Mouse (Mus musculus): ENCODE measurements at regions not wholly inside any gene's neighbourhood (a gene's known extent, or its start where the extent isn't known, plus 50 kb on each side); places are given as distances from the start of the nearest gene placed in this dataset.

DNA sequence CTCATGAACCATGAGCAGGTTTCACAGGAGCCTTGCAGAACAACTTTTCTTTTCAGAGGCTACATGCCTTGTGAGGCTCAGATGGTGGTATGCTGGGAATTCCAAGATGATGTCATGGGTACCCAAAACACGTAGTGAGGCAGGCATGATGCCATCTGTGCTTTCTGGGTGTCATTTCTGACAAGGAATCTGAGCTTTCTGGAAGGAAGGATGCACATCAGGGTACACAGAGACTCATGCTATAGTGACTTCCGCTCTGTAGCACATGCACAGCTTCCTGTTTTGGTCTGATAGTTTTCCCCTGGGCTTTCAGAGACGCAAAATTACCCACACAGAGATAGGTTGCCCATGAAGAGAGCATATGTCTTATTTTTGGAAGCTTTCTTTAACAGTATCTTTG is 70.8 kb upstream of the Satb1 start:
- DNase-seq (ENCODE audit: extremely low read depth): no peak
- Histone ChIP-seq H3K79me2 (replicated peaks; ENCODE audit: control insufficient read depth, extremely low read depth, insufficient read depth, poor library complexity, severe bottlenecking) (no peaks in the 10 kb centered on the region), H3K9me3 (replicated peaks; ENCODE audit: low read length) (peaks cover 40% of the 10 kb centered on the region), H3K27ac (ENCODE audit: insufficient read depth, low read depth) (no peak overlapping the region), H3K4me2 (ENCODE audit: insufficient read depth, low read depth, poor library complexity, severe bottlenecking) (no peak overlapping the region), H3K27me3 (replicated peaks) (no peaks in the 10 kb centered on the region), H3K4me3 (replicated peaks in 1 of 3; ENCODE audit: low read depth in 2 of 3, low read length in 2 of 3, poor library complexity in 1 of 3) (no peak overlapping the region), H3K4me1 (ENCODE audit: control insufficient read depth in 1 of 2, insufficient read depth in 2 of 2) (no peaks in the 10 kb centered on the region), H3K36me3 (replicated peaks in 1 of 2; ENCODE audit: control insufficient read depth in 1 of 2, insufficient read depth in 1 of 2, low read length in 1 of 2) (no peaks in the 10 kb centered on the region), H3K9ac (ENCODE audit: insufficient read depth, low read depth) (no peak overlapping the region)
- TF ChIP-seq NRF1 (IDR thresholded peaks at IDR 0.05; ENCODE audit: low read depth, low read length) (no peak), SMC3 (IDR thresholded peaks at IDR 0.05; ENCODE audit: low read depth, low read length) (no peak), JUND (conservative IDR thresholded peaks at IDR 0.05; ENCODE audit: low read depth, low read length) (no peak)
- in situ Hi-C loops (cut with MboI; ENCODE audit: low pct_ligation_motif_present, low pct_unique_long_range_greater_than_20kb, low sequenced_read_pairs): no loop called here
- dilution Hi-C loops (cut with MboI; ENCODE audit: extremely low pct_ligation_motif_present, extremely low pct_unique_long_range_greater_than_20kb, low sequenced_read_pairs): no loop called here

DNA sequence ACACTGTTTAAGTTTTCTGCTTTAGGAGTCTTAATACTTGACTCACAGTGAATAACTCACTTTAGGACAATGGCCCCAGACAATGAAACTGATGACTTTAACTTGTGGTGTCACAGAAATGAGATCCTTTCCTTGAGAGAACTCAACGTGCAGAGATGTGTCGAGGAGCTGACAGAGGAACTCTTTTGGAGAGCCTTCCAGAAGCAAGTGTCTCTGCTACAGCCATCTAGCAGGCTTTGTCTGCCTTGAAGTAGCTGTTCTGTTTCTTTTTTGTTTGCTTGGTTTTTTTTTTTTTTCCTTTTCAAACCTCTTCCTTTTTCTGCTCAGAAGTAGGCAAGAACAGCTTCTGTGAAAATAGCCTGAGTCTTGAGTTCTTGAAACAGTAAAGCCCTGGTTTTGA is 66.3 kb upstream of the Satb1 start:
- no peak for DNase-seq (ENCODE audit: extremely low read depth)
- in situ Hi-C loops (cut with MboI; ENCODE audit: low pct_ligation_motif_present, low pct_unique_long_range_greater_than_20kb, low sequenced_read_pairs) (no loop called here), dilution Hi-C loops (cut with MboI; ENCODE audit: extremely low pct_ligation_motif_present, extremely low pct_unique_long_range_greater_than_20kb, low sequenced_read_pairs) (no loop called here)

DNA sequence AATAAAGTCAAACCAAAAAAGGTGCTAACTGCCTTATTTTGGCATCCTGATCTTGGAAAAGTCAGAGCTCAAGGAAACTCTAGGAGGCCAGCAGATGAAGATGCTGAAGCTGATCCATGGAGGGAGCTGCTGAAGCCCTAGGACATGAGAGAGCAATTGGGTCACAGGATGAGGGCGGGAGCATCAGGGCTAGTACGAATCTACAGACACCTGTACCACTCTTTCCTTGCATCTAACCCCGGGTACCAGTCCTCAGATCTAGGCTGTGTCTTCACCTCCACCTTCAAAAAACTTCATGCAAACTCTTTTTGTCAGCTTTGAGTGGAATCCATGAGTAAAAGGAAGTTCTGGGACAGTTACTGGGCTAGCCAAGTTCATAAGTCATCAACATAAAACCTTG is 63.1 kb upstream of the Satb1 start:
- dilution Hi-C loops (cut with MboI; ENCODE audit: extremely low pct_ligation_motif_present, extremely low pct_unique_long_range_greater_than_20kb, low sequenced_read_pairs): no loop called here
- in situ Hi-C loops (cut with MboI; ENCODE audit: low pct_ligation_motif_present, low pct_unique_long_range_greater_than_20kb, low sequenced_read_pairs): no loop called here
- H3K4me3 ChIP-seq (replicated peaks in 1 of 3; ENCODE audit: low read depth in 2 of 3, low read length in 2 of 3, poor library complexity in 1 of 3): no peak overlapping the region
- no peaks in the 10 kb centered on the region for H3K79me2 ChIP-seq (replicated peaks; ENCODE audit: control insufficient read depth, extremely low read depth, insufficient read depth, poor library complexity, severe bottlenecking)
- no peaks in the 10 kb centered on the region for H3K27me3 ChIP-seq (replicated peaks)
- TF ChIP-seq TBP (conservative IDR thresholded peaks at IDR 0.05; ENCODE audit: low read depth, low read length) (no peak), SMC3 (IDR thresholded peaks at IDR 0.05; ENCODE audit: low read depth, low read length) (no peak), ELF1 (IDR thresholded peaks at IDR 0.05; ENCODE audit: low read depth, low read length) (no peak), JUN (IDR thresholded peaks at IDR 0.05; ENCODE audit: insufficient read depth, low read depth, low read length) (no peak), POLR2A (IDR thresholded peaks at IDR 0.05; ENCODE audit: low read depth, low read length) (no peak), MAX (IDR thresholded peaks at IDR 0.05; ENCODE audit: low read length) (no peak), TCF12 (IDR thresholded peaks at IDR 0.05; ENCODE audit: low read depth, low read length) (no peak), USF2 (conservative IDR thresholded peaks at IDR 0.05; ENCODE audit: low read depth, low read length) (no peak), POLR2AphosphoS2 (IDR thresholded peaks at IDR 0.05; ENCODE audit: low read depth, low read length) (no peak), KAT2A (IDR thresholded peaks at IDR 0.05; ENCODE audit: insufficient replicate concordance, low read length) (no peak), MEF2A (IDR thresholded peaks at IDR 0.05; ENCODE audit: borderline replicate concordance, low read depth, low read length) (no peak), MAZ (IDR thresholded peaks at IDR 0.05; ENCODE audit: low read depth, low read length) (no peak), EP300 (IDR thresholded peaks at IDR 0.05; ENCODE audit: low read length) (no peak), HCFC1 (IDR thresholded peaks at IDR 0.05; ENCODE audit: low read depth, low read length) (no peak), ZNF384 (IDR thresholded peaks at IDR 0.05; ENCODE audit: low read depth, low read length) (no peak)
- no peak for DNase-seq (ENCODE audit: extremely low read depth)
- no peaks in the 10 kb centered on the region for H3K36me3 ChIP-seq (replicated peaks in 1 of 2; ENCODE audit: control insufficient read depth in 1 of 2, insufficient read depth in 1 of 2, low read length in 1 of 2)
- H3K9me3 ChIP-seq (replicated peaks; ENCODE audit: low read length): peaks cover 41% of the 10 kb centered on the region
- H3K27ac ChIP-seq (ENCODE audit: insufficient read depth, low read depth): no peak overlapping the region
- H3K4me2 ChIP-seq (ENCODE audit: insufficient read depth, low read depth, poor library complexity, severe bottlenecking): no peak overlapping the region
- H3K9ac ChIP-seq (ENCODE audit: insufficient read depth, low read depth): no peak overlapping the region
- no peaks in the 10 kb centered on the region for H3K4me1 ChIP-seq (ENCODE audit: control insufficient read depth in 1 of 2, insufficient read depth in 2 of 2)

More for the DNA sequence above, 66.3 kb upstream of the Satb1 start:
- Histone ChIP-seq H3K9me3 (replicated peaks; ENCODE audit: low read length) (peaks cover 39% of the 10 kb centered on the region), H3K27me3 (replicated peaks) (no peaks in the 10 kb centered on the region), H3K4me3 (replicated peaks in 1 of 3; ENCODE audit: low read depth in 2 of 3, low read length in 2 of 3, poor library complexity in 1 of 3) (no peak overlapping the region), H3K4me2 (ENCODE audit: insufficient read depth, low read depth, poor library complexity, severe bottlenecking) (no peak overlapping the region), H3K9ac (ENCODE audit: insufficient read depth, low read depth) (no peak overlapping the region), H3K27ac (ENCODE audit: insufficient read depth, low read depth) (no peak overlapping the region), H3K36me3 (replicated peaks in 1 of 2; ENCODE audit: control insufficient read depth in 1 of 2, insufficient read depth in 1 of 2, low read length in 1 of 2) (no peaks in the 10 kb centered on the region), H3K4me1 (ENCODE audit: control insufficient read depth in 1 of 2, insufficient read depth in 2 of 2) (no peaks in the 10 kb centered on the region), H3K79me2 (replicated peaks; ENCODE audit: control insufficient read depth, extremely low read depth, insufficient read depth, poor library complexity, severe bottlenecking) (no peaks in the 10 kb centered on the region)
- TF ChIP-seq TCF12 (IDR thresholded peaks at IDR 0.05; ENCODE audit: low read depth, low read length) (no peak), ELF1 (IDR thresholded peaks at IDR 0.05; ENCODE audit: low read depth, low read length) (no peak), MAX (IDR thresholded peaks at IDR 0.05; ENCODE audit: low read length) (no peak), CTCF (conservative IDR thresholded peaks at IDR 0.05 in 1 of 2, IDR thresholded peaks at IDR 0.05 in 1 of 2; ENCODE audit: low read depth in 2 of 2, low read length in 2 of 2) (no peak), IRF4 (IDR thresholded peaks at IDR 0.05; ENCODE audit: low read depth, low read length) (no peak), EP300 (IDR thresholded peaks at IDR 0.05; ENCODE audit: low read length) (no peak), CHD1 (IDR thresholded peaks at IDR 0.05; ENCODE audit: low read depth, low read length) (no peak), BHLHE40 (IDR thresholded peaks at IDR 0.05; ENCODE audit: low read depth, low read length) (no peak), POLR2AphosphoS2 (IDR thresholded peaks at IDR 0.05; ENCODE audit: low read depth, low read length) (no peak), SIN3A (IDR thresholded peaks at IDR 0.05; ENCODE audit: low read length) (no peak), UBTF (IDR thresholded peaks at IDR 0.05; ENCODE audit: low read depth, low read length) (no peak), JUN (IDR thresholded peaks at IDR 0.05; ENCODE audit: insufficient read depth, low read depth, low read length) (no peak), ZKSCAN1 (IDR thresholded peaks at IDR 0.05; ENCODE audit: borderline replicate concordance, low read depth, low read length) (no peak), MEF2A (IDR thresholded peaks at IDR 0.05; ENCODE audit: borderline replicate concordance, low read depth, low read length) (no peak)

Data from CH12.LX (cell line).